8 mouse cellular contexts compared by ENCODE assay signal in genomic region chr15:99252381-99253174, GRCm38 (mm10). TPM values are rescaled to one million over a fixed set of nuclear protein-coding genes. Genes with fewer than 3 reads are reported as not detected.
DNase-seq lines count a peak whose midpoint lies in the region; ATAC-seq and TF ChIP-seq lines count a peak whose summit lies in the region.

No protein-coding gene starts in this region.

- peaks cover 6% of the 10 kb centered on the region for H3K36me3 ChIP-seq in thymus, adult 2 months (ENCODE audit: control insufficient read depth, insufficient read depth, low read length)
- H3K36me3 ChIP-seq in liver, embryonic 16.5 days (ENCODE audit: control insufficient read depth, insufficient read depth): no peaks in the 10 kb centered on the region
- 0 out of 2 replicates have a peak, but pooled peaks cover 14% of the 10 kb centered on the region for H3K36me3 ChIP-seq in stomach, embryonic 15.5 days

- intact Hi-C loops in gastrocnemius, adult 2 months (cut with DNase I): no loop called here

- peaks cover 14% of the 10 kb centered on the region for H3K4me1 ChIP-seq in thymus, adult 2 months (replicated peaks; ENCODE audit: control insufficient read depth, insufficient read depth, low read length)
- peaks cover 7% of the 10 kb centered on the region for H3K4me1 ChIP-seq in liver, embryonic 16.5 days (ENCODE audit: control insufficient read depth, low read depth, low read length)
- 0 out of 2 replicates have a peak, but pooled peaks cover 7% of the 10 kb centered on the region for H3K4me1 ChIP-seq in stomach, embryonic 15.5 days

- peak; percentile 83 for DNase-seq in gastrocnemius, adult 2 months
- DNase-seq in gastrocnemius, postnatal 25 days: no peak
- DNase-seq in thymus, adult 2 months: no peak
- no peak for DNase-seq in thymus, postnatal 25 days
- DNase-seq in forelimb bud, embryonic 11.5 days (ENCODE audit: low read depth, low spot score): peak; percentile 11
- no peak for DNase-seq in adrenal gland, postnatal 10 days

- peak; percentile 19; the same call in 1 of the 2 replicates for TF ChIP-seq CTCF in gastrocnemius, adult 2 months (IDR thresholded peaks at IDR 0.05)
- no peak for TF ChIP-seq CTCF in thymus, adult 2 months (IDR thresholded peaks at IDR 0.05; ENCODE audit: borderline replicate concordance, control insufficient read depth, extremely low read depth, insufficient read depth, low read length, poor library complexity)

- peak overlapping the region; percentile 96 for H3K27ac ChIP-seq in gastrocnemius, adult 2 months
- peak overlapping the region; percentile 74 for H3K27ac ChIP-seq in thymus, adult 2 months (ENCODE audit: control insufficient read depth, insufficient read depth, low read length)
- H3K27ac ChIP-seq in liver, embryonic 16.5 days (ENCODE audit: low read length): peak overlapping the region; percentile 96
- H3K27ac ChIP-seq in stomach, embryonic 15.5 days: peak overlapping the region; percentile 97

- peak; percentile 5; the same call in 1 of the 2 replicates for ATAC-seq in liver, embryonic 16.5 days (ENCODE audit: low read depth)
- ATAC-seq in stomach, embryonic 15.5 days (ENCODE audit: insufficient read depth, low FRiP score, low read depth): peak; percentile 42

- H3K9ac ChIP-seq in liver, embryonic 16.5 days (ENCODE audit: low read depth, low read length): peak overlapping the region; percentile 76
- peak overlapping the region; percentile 16; the same call in 1 of the 2 replicates for H3K9ac ChIP-seq in stomach, embryonic 15.5 days

- peak overlapping the region; percentile 85 for H3K4me2 ChIP-seq in liver, embryonic 16.5 days (ENCODE audit: low read depth, low read length)
- H3K4me2 ChIP-seq in stomach, embryonic 15.5 days: peak overlapping the region; percentile 69

- H3K4me3 ChIP-seq in gastrocnemius, adult 2 months: peak overlapping the region; percentile 86
- H3K4me3 ChIP-seq in thymus, adult 2 months (ENCODE audit: control insufficient read depth, insufficient read depth, low read length): peak overlapping the region; percentile 64
- H3K4me3 ChIP-seq in liver, embryonic 16.5 days (ENCODE audit: low read depth, low read length): peak overlapping the region; percentile 77
- peak overlapping the region; percentile 60 for H3K4me3 ChIP-seq in stomach, embryonic 15.5 days (replicated peaks)

- TF ChIP-seq POLR2A in thymus, adult 2 months (IDR thresholded peaks at IDR 0.05; ENCODE audit: control insufficient read depth, extremely low read depth, insufficient read depth, low read length, poor library complexity): 0 out of 2 replicates have a peak, but pooled peaks have one; percentile 3

- H3K27me3 ChIP-seq in thymus, adult 2 months (ENCODE audit: control insufficient read depth, insufficient read depth, low read length): no peaks in the 10 kb centered on the region
- no peaks in the 10 kb centered on the region for H3K27me3 ChIP-seq in liver, embryonic 16.5 days (ENCODE audit: control insufficient read depth, insufficient read depth, low read depth, low read length)
- H3K27me3 ChIP-seq in stomach, embryonic 15.5 days (replicated peaks): no peaks in the 10 kb centered on the region

- no peaks in the 10 kb centered on the region for H3K9me3 ChIP-seq in liver, embryonic 16.5 days (replicated peaks; ENCODE audit: control insufficient read depth, low read length)
- H3K9me3 ChIP-seq in stomach, embryonic 15.5 days: no peaks in the 10 kb centered on the region

- 5% methylated on average over 22 of the region's 22 CpGs for WGBS in thymus, adult 2 months
- WGBS in liver, embryonic 16.5 days (ENCODE audit: insufficient replicate concordance): 3% methylated on average over 22 of the region's 22 CpGs
- WGBS in stomach, embryonic 15.5 days: 2% methylated on average over 22 of the region's 22 CpGs

RNA-seq across cellular contexts. Expression of gene Mcrs1, which starts 0.8 kb away (rescaled TPM):
- total RNA-seq in gastrocnemius, adult 2 months (2021): 10 to 100 TPM; 25.6 to 33.7 TPM
- total RNA-seq in gastrocnemius, postnatal 25 days (2021): 10 to 100 TPM; 20.9 to 28.7 TPM
- 131 and 133 TPM in 2 replicates for polyA plus RNA-seq in thymus, adult 2 months (2012; rRNA removed)
- 35.8 and 38.4 TPM in 2 replicates for polyA plus RNA-seq in liver, embryonic 16.5 days (2015; fragmentation: Nextera tagmentation; extraction: Ambion mirVana)
- 107 and 122 TPM in 2 replicates for polyA plus RNA-seq in stomach, embryonic 15.5 days (2015; fragmentation: Nextera tagmentation; extraction: Ambion mirVana)
- 10 to 100 TPM; 40.5 to 59.5 TPM for total RNA-seq in adrenal gland, postnatal 10 days (2021)

RNA-seq across cellular contexts. Expression of gene Kcnh3, which starts 27.9 kb away (rescaled TPM):
- not detected for total RNA-seq in gastrocnemius, adult 2 months (2021)
- total RNA-seq in gastrocnemius, postnatal 25 days (2021): not detected
- polyA plus RNA-seq in thymus, adult 2 months (2012; rRNA removed): 83.5 and 85.5 TPM in 2 replicates
- 0.05 and 0.12 TPM in 2 replicates for polyA plus RNA-seq in liver, embryonic 16.5 days (2015; fragmentation: Nextera tagmentation; extraction: Ambion mirVana)
- 0.77 and 1.2 TPM in 2 replicates for polyA plus RNA-seq in stomach, embryonic 15.5 days (2015; fragmentation: Nextera tagmentation; extraction: Ambion mirVana)
- total RNA-seq in adrenal gland, postnatal 10 days (2021): 1 to 10 TPM; 1.6 to 1.8 TPM

RNA-seq across cellular contexts. Expression of gene Prpf40b, which starts 42.3 kb away (rescaled TPM):
- 10 to 100 TPM; 24.8 to 27.0 TPM for total RNA-seq in gastrocnemius, adult 2 months (2021)
- 10 to 100 TPM; 20.0 to 20.7 TPM for total RNA-seq in gastrocnemius, postnatal 25 days (2021)
- 29.3 and 37.0 TPM in 2 replicates for polyA plus RNA-seq in thymus, adult 2 months (2012; rRNA removed)
- polyA plus RNA-seq in liver, embryonic 16.5 days (2015; fragmentation: Nextera tagmentation; extraction: Ambion mirVana): 6.5 and 8.0 TPM in 2 replicates
- polyA plus RNA-seq in stomach, embryonic 15.5 days (2015; fragmentation: Nextera tagmentation; extraction: Ambion mirVana): 42.8 and 46.3 TPM in 2 replicates
- 10 to 100 TPM; 40.4 to 57.2 TPM for total RNA-seq in adrenal gland, postnatal 10 days (2021)

RNA-seq across cellular contexts. Expression of gene Fam186b, which starts 43.1 kb away (rescaled TPM):
- not detected for total RNA-seq in gastrocnemius, adult 2 months (2021)
- total RNA-seq in gastrocnemius, postnatal 25 days (2021): not detected
- 0.04 and 0.11 TPM in 2 replicates for polyA plus RNA-seq in thymus, adult 2 months (2012; rRNA removed)
- polyA plus RNA-seq in liver, embryonic 16.5 days (2015; fragmentation: Nextera tagmentation; extraction: Ambion mirVana): 0.04 TPM in 1 of 2 replicates, not detected in the other
- polyA plus RNA-seq in stomach, embryonic 15.5 days (2015; fragmentation: Nextera tagmentation; extraction: Ambion mirVana): 0.06 and 0.23 TPM in 2 replicates
- total RNA-seq in adrenal gland, postnatal 10 days (2021): 1 to 10 TPM; 1.5 to 1.9 TPM

Comparison
In these comparisons a context has a peak if more than half of its experiments do, and no peak if none do; other contexts are left out.
1. DNase-seq: peak in gastrocnemius, adult 2 months (single experiment) and forelimb bud, embryonic 11.5 days (single experiment); none in gastrocnemius, postnatal 25 days (single experiment), thymus, adult 2 months (single experiment), thymus, postnatal 25 days (single experiment) and adrenal gland, postnatal 10 days (single experiment).
2. Peak in every context shown above with its lines, with median percentiles within 50 percentile points of each other: H3K27ac ChIP-seq and H3K4me3 ChIP-seq.